Mouse (Mus musculus) thymus, adult 2 months (tissue): ENCODE results near the gene 4930558K02Rik.

Source experiments
- CTCF ChIP-seq: fragments of 200-500 bp; IDR thresholded peaks from 2 replicates; pipeline ENCODE4 v1.5.1; 2012; ENCODE audit warnings: mild to moderate bottlenecking, control low read depth, low read length, moderate library complexity, borderline replicate concordance; ENCODE audit not compliant: control insufficient read depth, poor library complexity, insufficient read depth; ENCODE audit errors: extremely low read depth
- POLR2A ChIP-seq: fragments of 200-500 bp; IDR thresholded peaks from 2 replicates; pipeline ENCODE4 v1.6.1; 2012; ENCODE audit warnings: mild to moderate bottlenecking, low read length, control low read depth, moderate library complexity; ENCODE audit not compliant: control insufficient read depth, poor library complexity, insufficient read depth; ENCODE audit errors: extremely low read depth

DNA sequence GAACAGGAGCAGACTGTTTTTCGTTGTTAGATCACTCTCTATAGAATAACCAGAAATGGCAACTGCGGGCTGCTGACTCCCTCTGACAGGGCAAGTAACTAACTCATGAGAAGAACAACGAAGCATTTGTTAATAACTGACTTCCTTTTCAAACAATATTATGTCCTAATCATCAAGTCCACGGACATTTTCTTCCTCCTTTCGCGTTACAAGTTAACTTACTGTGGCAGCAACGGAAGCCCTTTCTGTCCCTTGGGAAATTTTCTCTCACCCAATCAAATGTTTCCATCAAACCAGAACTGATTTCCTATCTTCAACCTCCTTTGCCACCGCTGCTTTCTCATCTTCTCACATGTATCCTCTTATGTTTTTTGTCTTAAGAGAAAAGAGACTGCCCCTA, 82.2 kb downstream of the 4930558K02Rik start:
- TF ChIP-seq CTCF (no peak), POLR2A (no peak)
